Mouse (Mus musculus) forebrain, embryonic 10.5 days (tissue): ENCODE measurements around the gene Rpp25l. TPM values are rescaled to one million over a fixed set of nuclear protein-coding genes. Genes with fewer than 3 reads are reported as not detected.
A peak's percentile ranks its signal among the peaks of the same experiment; 100 is the strongest.
"Not testable (repeated sequence)": the region's sequence is repeated elsewhere in the genome, so short reads cannot be mapped to it uniquely, and the experiment has no call there.

Experiments
- DNase-seq: peaks from one replicate; pipeline ENCODE4 v3.0.0-alpha.2; 2017; ENCODE audit warnings: low spot score; ENCODE audit errors: extremely low spot score
- H3K27ac ChIP-seq: fragments of 300-500 bp; sonication (generic); 2 replicates; pipeline ENCODE4 v1.5.1; 2016; ENCODE audit warnings: mild to moderate bottlenecking
- H3K27me3 ChIP-seq: fragments of 300-500 bp; sonication (generic); 2 replicates; pipeline ENCODE4 v1.6.1; 2016; ENCODE audit warnings: mild to moderate bottlenecking; ENCODE audit not compliant: poor library complexity, severe bottlenecking
- H3K36me3 ChIP-seq: fragments of 300-500 bp; sonication (generic); replicated peaks from 2 replicates; pipeline ENCODE4 v1.6.1; 2016; ENCODE audit warnings: mild to moderate bottlenecking, moderate library complexity
- H3K4me1 ChIP-seq: fragments of 300-500 bp; sonication (generic); 2 replicates; pipeline ENCODE4 v1.6.1; 2016
- H3K4me3 ChIP-seq: fragments of 300-500 bp; sonication (generic); 2 replicates; pipeline ENCODE4 v1.5.1; 2016; ENCODE audit warnings: mild to moderate bottlenecking, moderate library complexity
- H3K9me3 ChIP-seq: fragments of 300-500 bp; sonication (generic); 2 replicates; pipeline ENCODE4 v1.6.1; 2016; ENCODE audit warnings: mild to moderate bottlenecking, moderate library complexity
- WGBS: fragments of 180-500 bp; shearing (Covaris S2); methylation state at CpG from one replicate; pipeline ENCODE4 v1.1.7; 2016; 5-methylcytosine and 5-hydroxymethylcytosine counted together
- polyA plus RNA-seq: library from polyadenylated mRNA; unstranded; fragments of >200 nt; fragmentation: Nextera tagmentation; extraction: Ambion mirVana; gene quantifications from 2 replicates; pipeline ENCODE4 v1.2.1, GENCODE M21; 2016

The Rpp25l gene
- polyA plus RNA-seq, 1 experiment from 2014 or later, result 98.1 TPM

DNA sequence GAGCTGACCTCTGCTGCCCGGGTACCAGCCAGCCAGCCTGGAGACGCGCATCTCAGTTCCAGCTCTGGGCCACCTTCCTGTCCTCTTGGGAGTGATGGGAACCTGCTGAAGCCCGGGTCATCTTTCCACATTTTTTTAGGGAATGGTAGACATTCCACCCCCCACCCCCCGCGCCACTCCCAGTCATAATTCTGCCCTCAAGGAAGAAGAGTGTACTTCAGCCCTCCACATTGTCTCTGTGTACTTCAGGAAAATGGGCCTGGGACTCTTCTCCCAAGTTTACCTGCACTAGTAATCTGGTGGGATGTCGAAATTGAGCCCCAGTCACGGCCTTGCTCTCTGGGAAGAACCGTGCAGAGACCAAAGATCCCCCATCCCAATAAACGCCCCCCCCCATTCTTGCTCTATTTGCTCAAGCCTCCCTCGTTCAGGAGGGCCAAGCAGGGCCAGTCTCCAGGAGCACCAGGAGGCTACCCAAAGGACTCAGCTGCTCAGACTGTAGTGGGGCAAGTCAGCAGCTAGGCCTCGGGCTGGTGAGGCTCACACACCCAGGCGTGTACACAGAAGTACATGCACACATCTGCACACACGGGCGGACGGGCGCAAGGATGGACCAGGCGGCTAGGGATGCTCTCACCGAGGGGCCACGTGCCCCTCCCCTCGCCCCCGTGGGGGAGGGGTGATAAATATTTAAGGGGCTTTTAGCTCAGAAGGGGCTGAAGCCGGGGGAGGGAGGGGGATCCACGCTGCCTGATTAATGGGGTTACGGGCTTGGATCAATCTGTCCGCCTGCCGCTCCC is 29.0 kb downstream of the Rpp25l start:
- not testable (repeated sequence) for DNase-seq, H3K9me3 ChIP-seq
- peaks cover 26% of the 10 kb centered on the region for H3K36me3 ChIP-seq
- under 1% methylated on average over 26 of the region's 27 CpGs for WGBS
- peaks cover 13% of the 10 kb centered on the region for H3K27me3 ChIP-seq
- peak overlapping the region; percentile 85 for H3K27ac ChIP-seq
- peak overlapping the region; percentile 32; the same call in 1 of the 2 replicates for H3K4me3 ChIP-seq
- H3K4me1 ChIP-seq, result peaks cover 82% of the 10 kb centered on the region

DNA sequence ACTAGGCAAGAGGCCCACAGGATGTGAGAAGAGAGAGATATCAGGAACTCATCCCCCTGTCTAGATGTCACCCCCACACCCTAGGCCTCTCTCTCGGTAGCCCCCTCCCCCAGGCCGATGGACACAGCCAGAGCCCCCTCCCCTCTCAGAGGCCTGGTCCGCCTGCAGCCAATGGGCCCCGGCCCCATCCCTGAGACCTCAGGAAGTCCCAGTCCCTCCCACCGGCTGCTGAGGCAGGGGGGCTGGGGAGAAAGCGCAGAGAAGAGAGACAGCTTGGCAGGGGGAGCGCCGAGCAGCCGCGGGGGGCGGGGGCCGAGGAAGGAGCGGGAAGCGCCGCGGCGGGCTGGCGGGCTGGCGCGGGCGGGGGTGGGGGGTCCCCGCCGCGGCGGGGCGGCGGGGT is 30.0 kb downstream of the Rpp25l start:
- WGBS, result 0% methylated on average over 7 of the region's 27 CpGs
- Histone ChIP-seq H3K36me3 (peaks cover 37% of the 10 kb centered on the region), H3K27ac (peak overlapping the region; percentile 78; the same call in 1 of the 2 replicates), H3K4me1 (peaks cover 83% of the 10 kb centered on the region), H3K27me3 (peaks cover 14% of the 10 kb centered on the region), H3K4me3 (peak overlapping the region; percentile 42)
- not testable (repeated sequence) for H3K9me3 ChIP-seq, DNase-seq

DNA sequence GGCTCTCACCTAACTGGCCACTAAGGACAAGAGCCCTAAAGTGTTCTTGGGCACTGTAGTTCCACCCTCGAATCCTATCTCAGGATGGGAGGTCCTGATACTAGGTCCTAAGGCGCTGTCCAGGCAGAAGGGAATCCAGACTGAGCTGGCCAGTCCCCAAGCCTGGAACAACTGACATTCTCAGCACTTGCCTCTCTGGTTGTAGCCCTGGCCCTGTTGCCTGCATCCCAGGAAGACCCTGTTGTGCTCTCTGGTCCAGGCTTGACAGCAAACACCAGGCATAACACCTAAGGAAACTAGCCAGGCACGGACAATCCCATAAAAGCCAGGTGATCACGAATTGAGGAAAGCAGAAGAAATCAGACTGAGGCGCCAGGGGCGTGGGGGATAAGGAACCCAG is 30.5 kb downstream of the Rpp25l start:
- peaks cover 39% of the 10 kb centered on the region for H3K36me3 ChIP-seq
- H3K9me3 ChIP-seq, result no peaks in the 10 kb centered on the region
- peaks cover 87% of the 10 kb centered on the region for H3K4me1 ChIP-seq
- H3K27me3 ChIP-seq, result peaks cover 16% of the 10 kb centered on the region
- no peak for DNase-seq
- H3K4me3 ChIP-seq, result peak overlapping the region; percentile 42; the same call in 1 of the 2 replicates
- 17% methylated on average over 6 of the region's 6 CpGs for WGBS
- H3K27ac ChIP-seq, result peak overlapping the region; percentile 70

DNA sequence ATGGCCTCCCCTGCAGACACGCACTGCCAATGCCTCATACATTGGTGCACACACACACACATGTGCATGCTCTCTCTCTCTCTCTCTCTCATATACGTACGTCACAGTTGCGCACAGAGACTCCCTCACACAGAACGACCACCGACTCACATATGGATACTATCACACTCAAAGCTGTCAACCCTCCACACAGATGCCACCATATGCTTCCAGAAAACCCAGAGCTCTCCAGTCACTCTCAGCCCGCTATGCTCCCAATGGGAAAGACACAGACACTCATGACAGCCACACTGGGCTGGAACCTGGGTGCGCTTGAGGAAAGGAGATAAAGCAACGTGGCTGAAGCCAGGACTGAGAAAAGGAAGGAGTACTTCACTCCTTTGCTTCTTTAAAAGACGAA is 31.4 kb downstream of the Rpp25l start:
- H3K36me3 ChIP-seq, result peaks cover 47% of the 10 kb centered on the region
- DNase-seq, result no peak
- peaks cover 24% of the 10 kb centered on the region for H3K27me3 ChIP-seq
- peaks cover 87% of the 10 kb centered on the region for H3K4me1 ChIP-seq
- WGBS, result 86% methylated on average over 10 of the region's 10 CpGs
- peak overlapping the region; percentile 70; the same call in 1 of the 2 replicates for H3K27ac ChIP-seq
- no peaks in the 10 kb centered on the region for H3K9me3 ChIP-seq
- no peak overlapping the region for H3K4me3 ChIP-seq

DNA sequence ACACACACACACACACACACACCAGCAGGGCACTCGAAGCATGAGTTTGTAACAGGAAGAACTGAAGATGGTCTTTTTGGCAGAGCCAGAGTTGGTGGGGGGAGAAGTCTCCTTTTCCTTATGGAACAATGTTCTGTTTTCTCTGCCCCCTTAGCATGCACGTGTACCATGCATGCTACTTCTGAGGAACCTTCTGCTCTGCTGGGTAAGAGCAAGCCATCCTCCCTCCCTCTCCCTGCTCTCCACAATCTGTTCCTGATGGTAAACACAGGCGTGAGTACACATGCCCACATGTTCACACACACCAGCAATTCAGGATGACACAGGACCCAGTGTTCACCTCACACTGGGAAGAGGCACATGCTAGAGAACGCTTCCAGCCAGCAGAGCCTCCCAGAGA is 32.2 kb downstream of the Rpp25l start:
- peak overlapping the region; percentile 12; the same call in 1 of the 2 replicates for H3K27ac ChIP-seq

DNA sequence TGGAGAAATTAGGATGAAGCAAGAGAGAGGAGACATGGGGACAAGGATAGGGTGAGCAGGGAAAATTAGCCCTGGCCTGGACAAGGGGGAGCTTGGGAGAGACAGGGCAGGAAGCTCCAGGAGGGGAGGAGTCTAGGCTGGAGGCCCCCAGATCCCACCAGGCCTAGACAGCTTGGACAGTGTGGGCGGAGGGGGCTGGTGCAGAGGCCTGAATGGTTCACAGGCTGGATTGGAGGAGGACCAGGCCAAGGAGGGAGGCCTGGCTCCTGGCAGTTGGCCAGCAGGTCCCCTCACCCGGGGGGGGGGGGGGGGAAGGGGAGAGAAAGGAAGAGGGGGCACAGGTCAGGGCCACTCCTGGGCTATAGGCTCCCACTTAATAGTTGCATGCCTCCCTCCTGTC is 34.0 kb downstream of the Rpp25l start:
- Histone ChIP-seq H3K36me3 (peaks cover 70% of the 10 kb centered on the region), H3K4me3 (no peak overlapping the region), H3K4me1 (peaks cover 92% of the 10 kb centered on the region), H3K27me3 (peaks cover 44% of the 10 kb centered on the region), H3K9me3 (no peaks in the 10 kb centered on the region), H3K27ac (peak overlapping the region; percentile 76)
- WGBS, result 90% methylated on average over 1 of the region's 2 CpGs
- DNase-seq, result no peak

More for the DNA sequence above, 32.2 kb downstream of the Rpp25l start:
- Histone ChIP-seq H3K4me3 (no peak overlapping the region), H3K27me3 (peaks cover 32% of the 10 kb centered on the region), H3K4me1 (peaks cover 87% of the 10 kb centered on the region), H3K9me3 (no peaks in the 10 kb centered on the region), H3K36me3 (peaks cover 54% of the 10 kb centered on the region)
- no peak for DNase-seq
- WGBS, result 81% methylated on average over 4 of the region's 4 CpGs

DNA sequence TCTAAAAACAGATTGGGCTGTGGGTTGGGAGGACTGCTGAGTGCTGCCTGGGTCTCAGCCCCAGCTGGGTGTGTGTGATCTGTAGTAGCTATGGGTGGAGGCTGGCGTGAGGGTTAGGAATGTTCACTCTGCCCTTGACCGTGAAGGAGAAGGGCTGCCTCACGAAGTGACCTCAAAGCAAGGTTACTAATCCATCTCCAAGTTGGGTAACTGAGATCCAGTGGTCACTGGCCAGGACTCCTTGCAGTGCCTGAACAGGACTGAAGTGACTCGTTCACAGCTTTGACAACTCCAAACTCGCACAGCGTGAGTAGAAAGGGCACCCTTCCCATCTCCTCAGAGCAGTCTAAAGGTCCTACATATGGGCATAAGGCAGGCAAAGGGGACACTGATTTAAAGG is 34.5 kb downstream of the Rpp25l start:
- H3K36me3 ChIP-seq, result peaks cover 74% of the 10 kb centered on the region
- no peaks in the 10 kb centered on the region for H3K9me3 ChIP-seq
- peaks cover 92% of the 10 kb centered on the region for H3K4me1 ChIP-seq
- WGBS, result 83% methylated on average over 6 of the region's 6 CpGs
- no peak overlapping the region for H3K4me3 ChIP-seq
- H3K27me3 ChIP-seq, result peaks cover 48% of the 10 kb centered on the region
- DNase-seq, result no peak
- H3K27ac ChIP-seq, result peak overlapping the region; percentile 76

DNA sequence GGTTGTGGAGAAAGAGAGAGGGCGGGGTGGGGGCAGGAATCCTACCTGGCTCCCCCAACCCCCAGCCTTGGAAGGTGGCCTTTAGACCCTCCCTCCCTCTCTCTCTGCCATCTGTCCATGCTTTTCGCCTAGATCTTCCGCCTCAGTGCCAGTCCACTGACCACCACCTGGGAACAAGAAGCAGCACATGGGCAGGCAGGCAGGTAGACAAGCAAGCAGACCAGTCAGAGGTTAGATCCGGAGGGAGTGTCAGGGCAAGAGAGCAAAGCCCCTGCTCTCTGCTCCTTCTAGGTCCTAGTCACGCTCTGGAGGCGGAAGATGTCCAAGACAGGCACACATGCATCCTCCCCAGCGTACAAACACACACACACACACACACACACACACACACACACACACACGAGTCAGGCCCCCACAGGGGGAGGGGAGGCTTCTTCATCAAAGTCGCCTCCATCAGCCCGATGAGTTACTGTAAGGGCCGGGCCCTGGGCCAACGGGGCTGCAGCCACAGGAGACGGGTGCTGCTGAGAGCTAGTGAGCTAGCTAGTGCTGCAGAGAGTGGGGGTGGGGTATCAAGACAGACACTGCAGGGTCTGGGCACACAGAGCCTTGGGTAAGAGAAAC is 36.2 kb downstream of the Rpp25l start:
- H3K27ac ChIP-seq, result peak overlapping the region; percentile 77
- DNase-seq, result no peak
- H3K9me3 ChIP-seq, result no peaks in the 10 kb centered on the region
- H3K4me3 ChIP-seq, result no peak overlapping the region; the same call in 1 of the 2 replicates
- WGBS, result 50% methylated on average over 13 of the region's 13 CpGs
- H3K4me1 ChIP-seq, result peaks cover 97% of the 10 kb centered on the region
- H3K36me3 ChIP-seq, result peaks cover 80% of the 10 kb centered on the region
- H3K27me3 ChIP-seq, result peaks cover 56% of the 10 kb centered on the region

DNA sequence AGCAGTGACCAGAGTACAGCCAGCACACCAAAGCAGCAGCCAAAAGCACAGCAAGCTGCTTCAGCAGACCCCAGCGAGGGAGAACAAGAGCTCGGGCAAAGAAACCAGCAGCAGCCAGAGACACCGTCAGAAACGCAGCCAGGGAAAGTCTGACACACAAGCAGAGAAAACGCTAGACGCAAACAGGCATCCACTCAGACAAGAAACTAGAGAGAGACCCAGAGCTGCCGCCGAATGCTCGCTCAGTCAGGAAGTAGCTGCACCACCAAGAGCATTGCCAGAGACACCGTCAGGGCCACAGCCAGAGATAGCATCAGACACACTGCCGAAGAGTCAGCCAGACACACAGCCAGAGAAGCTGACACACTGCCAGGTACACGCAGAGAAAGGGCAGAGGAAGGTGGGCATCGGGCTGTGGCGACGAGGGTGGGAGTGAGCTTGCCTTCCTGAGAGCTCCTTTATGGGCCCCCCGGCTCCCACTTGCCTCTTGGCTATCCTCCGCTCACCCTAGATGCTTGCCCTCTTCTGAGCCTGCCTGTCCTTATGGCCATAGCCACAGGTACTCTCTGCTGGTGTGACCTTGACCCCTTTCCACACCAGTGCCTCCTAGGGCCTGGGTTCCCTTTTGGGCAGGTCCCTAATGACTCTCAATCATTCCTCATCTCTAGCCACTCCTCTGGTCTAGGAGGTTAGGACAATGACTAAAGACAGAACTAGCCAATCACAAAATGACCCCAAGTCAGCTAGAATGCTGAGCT is 36.9 kb downstream of the Rpp25l start:
- H3K27ac ChIP-seq, result peak overlapping the region; percentile 77
- 76% methylated on average over 17 of the region's 17 CpGs for WGBS
- no peaks in the 10 kb centered on the region for H3K9me3 ChIP-seq
- no peak for DNase-seq
- H3K36me3 ChIP-seq, result peaks cover 80% of the 10 kb centered on the region
- H3K4me1 ChIP-seq, result peaks cover 99% of the 10 kb centered on the region
- peaks cover 52% of the 10 kb centered on the region for H3K27me3 ChIP-seq
- H3K4me3 ChIP-seq, result no peak overlapping the region

DNA sequence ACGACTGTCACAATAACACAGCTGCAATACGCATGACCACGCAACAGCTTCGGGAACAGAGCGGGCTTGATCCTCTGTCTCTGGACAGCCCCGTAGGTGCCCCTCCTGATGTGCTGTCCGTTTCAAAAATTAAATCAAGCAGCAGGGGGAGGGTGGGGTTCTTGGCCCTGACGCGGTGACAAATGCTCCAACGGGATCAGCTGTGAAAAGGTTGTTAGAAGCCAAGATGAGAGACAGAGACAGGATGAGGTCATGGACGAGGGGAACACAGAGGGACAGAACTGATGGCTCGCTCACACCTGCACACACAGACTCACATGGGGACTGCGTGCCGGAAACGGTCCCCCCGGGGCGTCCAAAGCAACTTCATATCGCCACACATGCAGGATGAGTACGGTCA is 40.1 kb downstream of the Rpp25l start:
- no peak for DNase-seq
- Histone ChIP-seq H3K4me3 (no peak overlapping the region), H3K27me3 (peaks cover 58% of the 10 kb centered on the region), H3K27ac (peak overlapping the region; percentile 89), H3K36me3 (peaks cover 86% of the 10 kb centered on the region), H3K9me3 (no peaks in the 10 kb centered on the region), H3K4me1 (peaks cover 98% of the 10 kb centered on the region)
- whole genome bisulfite sequencing, result 60% methylated on average over 19 of the region's 19 CpGs

DNA sequence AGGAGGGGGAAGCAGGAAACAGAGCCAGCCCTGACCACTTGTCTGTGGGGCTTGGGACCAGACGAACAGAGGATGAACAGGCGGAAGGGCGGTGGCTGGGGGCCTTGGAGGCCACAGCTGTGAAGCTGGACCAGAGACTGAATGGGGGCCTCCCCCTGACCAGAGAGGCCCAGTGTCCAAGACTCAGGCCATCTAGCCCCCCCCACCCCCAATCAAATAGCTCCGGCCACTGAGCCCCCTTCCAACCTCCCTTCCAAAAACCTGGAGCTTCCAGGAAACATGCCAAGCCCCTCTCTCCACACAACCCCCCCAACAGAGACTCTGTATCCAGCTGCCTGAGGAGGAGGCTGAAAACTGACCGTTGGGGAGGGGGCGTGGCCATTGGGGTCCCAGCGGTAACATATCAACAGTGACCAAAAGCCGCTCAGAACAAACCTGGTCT is 40.8 kb downstream of the Rpp25l start:
- H3K27me3 ChIP-seq, result peaks cover 53% of the 10 kb centered on the region
- H3K4me3 ChIP-seq, result peak overlapping the region; percentile 38
- WGBS, result 7% methylated on average over 8 of the region's 8 CpGs
- no peaks in the 10 kb centered on the region for H3K9me3 ChIP-seq
- peaks cover 95% of the 10 kb centered on the region for H3K4me1 ChIP-seq
- DNase-seq, result no peak
- H3K27ac ChIP-seq, result peak overlapping the region; percentile 89
- peaks cover 90% of the 10 kb centered on the region for H3K36me3 ChIP-seq

DNA sequence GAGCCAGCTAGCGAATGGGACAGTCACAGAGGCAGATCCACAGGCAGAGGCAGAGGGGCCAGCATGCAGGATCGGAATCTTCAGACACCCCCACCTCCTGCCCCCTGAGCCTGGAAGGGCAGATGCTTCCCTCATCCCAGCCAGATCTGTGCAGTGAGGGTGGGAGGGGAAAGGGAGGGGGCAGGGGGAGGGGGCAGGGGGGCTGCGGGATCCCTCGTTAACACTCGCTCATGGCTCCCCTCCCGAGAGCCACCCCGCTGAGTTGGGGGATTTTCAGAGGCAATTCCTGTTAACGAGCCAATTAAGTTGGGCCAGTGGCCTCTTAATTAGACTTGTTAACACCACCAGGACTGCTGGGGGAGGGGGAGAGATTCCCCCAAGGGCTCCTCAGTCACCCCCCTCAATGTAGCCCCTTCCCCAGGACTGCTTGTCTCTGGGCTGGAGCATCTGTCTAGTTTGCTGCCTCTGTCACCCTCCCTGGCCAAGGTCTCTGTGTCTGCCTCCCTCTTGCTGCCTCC is 41.3 kb downstream of the Rpp25l start:
- Histone ChIP-seq H3K4me3 (peak overlapping the region; percentile 38), H3K4me1 (peaks cover 93% of the 10 kb centered on the region), H3K36me3 (peaks cover 90% of the 10 kb centered on the region), H3K27me3 (peaks cover 48% of the 10 kb centered on the region), H3K27ac (peak overlapping the region; percentile 89), H3K9me3 (no peaks in the 10 kb centered on the region)
- peak; percentile 87 for DNase-seq
- 3% methylated on average over 8 of the region's 8 CpGs for WGBS
